Mouse (Mus musculus) naive thymus-derived CD4-positive, alpha-beta T cell, adult 2 months (primary cell): ENCODE measurements around the gene Pld3.
A peak's percentile ranks its signal among the peaks of the same experiment; 100 is the strongest.

ENCODE experiments used
- DNase-seq: peaks from one replicate; pipeline ENCODE4 v3.0.0-alpha.2; 2011; ENCODE audit warnings: low read depth

Pld3 gene

DNA sequence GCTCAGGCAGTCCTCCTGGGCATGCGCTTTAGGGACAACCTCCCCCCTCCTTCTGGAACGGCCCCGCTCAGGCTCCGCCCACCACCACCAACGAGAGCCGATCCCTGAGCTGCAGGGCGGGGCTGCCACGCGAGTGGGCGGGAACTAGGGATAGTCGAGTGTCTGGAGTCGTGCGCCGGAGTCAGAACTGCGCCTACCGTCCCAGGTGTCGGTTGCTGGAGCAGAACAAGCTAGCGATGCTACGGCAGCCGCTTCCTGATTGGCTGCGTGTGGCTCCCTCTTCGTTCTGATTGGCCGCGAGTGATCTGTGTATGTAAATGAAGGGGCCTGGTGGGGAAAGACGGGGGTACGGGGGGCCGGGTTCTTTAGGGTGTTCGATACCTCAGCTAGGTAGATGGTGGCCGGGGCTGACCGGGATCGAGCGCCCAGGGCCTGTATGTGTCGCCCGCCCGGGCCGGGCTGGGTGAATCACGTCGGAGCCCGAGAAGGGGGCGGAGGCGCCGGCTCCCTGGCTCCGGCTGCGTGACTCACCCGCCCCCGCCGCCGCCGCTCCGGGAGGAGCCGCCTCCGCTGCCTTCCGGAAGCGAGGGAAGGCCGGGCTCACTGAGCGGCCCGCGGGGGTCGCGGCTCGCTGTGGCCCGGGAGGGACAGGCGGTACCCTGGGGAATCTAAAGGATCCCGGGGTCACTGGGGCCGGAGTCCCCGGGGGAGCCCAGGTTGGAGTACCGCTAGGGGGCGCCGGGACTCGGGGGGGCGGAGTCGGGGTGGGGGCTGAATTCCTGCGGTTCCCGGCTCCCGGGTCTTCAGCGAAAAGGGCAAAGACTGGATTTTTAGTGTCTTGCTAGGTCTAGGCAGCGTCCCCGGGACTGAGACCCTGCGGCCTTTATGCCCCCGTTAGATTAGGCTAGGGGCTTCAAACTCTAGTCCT is 66.0 kb downstream of the Pld3 start, which contains the start of gene Sertad1:
Sertad1 (plus strand) TSS at position 141 of the 928 bp plus-strand sequence.
- DNase-seq, result peak; percentile 100

GRCm38 (mm10) chr7:27486102-27486769 is 66.8 kb downstream of the Pld3 start:
- no peak for DNase-seq

DNA sequence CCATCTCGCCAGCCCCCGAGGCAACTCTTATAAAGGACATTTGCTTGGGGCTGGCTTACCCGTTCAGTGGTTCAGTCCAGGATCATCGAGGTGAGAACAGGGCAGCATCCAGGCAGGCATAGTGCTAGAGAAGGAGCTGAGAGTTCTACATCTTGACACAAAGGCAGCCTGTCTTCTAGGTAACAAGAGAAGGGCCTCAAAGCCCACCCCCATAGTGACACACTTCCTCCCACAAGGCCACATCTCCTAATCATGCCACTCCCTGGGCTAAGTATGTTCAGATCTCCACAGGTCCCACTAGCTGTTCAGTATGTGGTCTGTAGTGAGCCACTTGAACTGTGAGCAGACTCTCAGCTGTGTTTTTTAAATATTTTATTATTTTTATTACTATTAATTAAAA is 69.2 kb downstream of the Pld3 start:
- DNase-seq, result no peak
